Mouse (Mus musculus) kidney, adult 2 months (tissue): ENCODE data around the gene Pdk2. TPM values are rescaled to one million over a fixed set of nuclear protein-coding genes. Genes with fewer than 3 reads are reported as not detected.
A peak's percentile ranks its signal among the peaks of the same experiment; 100 is the strongest.

Experiments
- DNase-seq: peaks from one replicate; pipeline ENCODE4 v3.0.0; 2021
- H3K27ac ChIP-seq: fragments of 200-500 bp; 2 replicates; pipeline ENCODE4 v1.5.1; 2012; ENCODE audit warnings: low read depth, low read length, control low read depth, inconsistent platforms; ENCODE audit not compliant: insufficient read depth
- H3K27me3 ChIP-seq: fragments of 200-500 bp; replicated peaks from 2 replicates; pipeline ENCODE4 v1.6.1; 2012; ENCODE audit warnings: mild to moderate bottlenecking, moderate library complexity, low read length, inconsistent platforms; ENCODE audit not compliant: control insufficient read depth, insufficient read depth
- H3K36me3 ChIP-seq: fragments of 200-500 bp; 2 replicates; pipeline ENCODE4 v1.6.1; 2012; ENCODE audit warnings: mild to moderate bottlenecking, moderate library complexity, low read length, inconsistent platforms; ENCODE audit not compliant: control insufficient read depth, insufficient read depth
- H3K4me1 ChIP-seq: fragments of 200-500 bp; 2 replicates; pipeline ENCODE4 v1.6.1; 2011; ENCODE audit warnings: low read length; ENCODE audit not compliant: control insufficient read depth, insufficient read depth
- H3K4me3 ChIP-seq: fragments of 200-500 bp; 2 replicates; pipeline ENCODE4 v1.5.1; 2011; ENCODE audit warnings: mild to moderate bottlenecking, low read depth, low read length, control low read depth; ENCODE audit not compliant: insufficient read depth
- CTCF ChIP-seq: fragments of 200-500 bp; conservative IDR thresholded peaks from 2 replicates; pipeline ENCODE4 v1.5.1; 2011; ENCODE audit warnings: low read depth, mild to moderate bottlenecking, control low read depth, low read length, moderate library complexity, mixed read lengths; ENCODE audit not compliant: insufficient read depth, insufficient read length
- POLR2A ChIP-seq: fragments of 200-500 bp; IDR thresholded peaks from one replicate; pipeline ENCODE4 v1.6.1; 2011; ENCODE audit warnings: low read depth, low read length, control low read depth
- WGBS: fragments of 180-500 bp; shearing (Covaris S2); methylation state at CpG from one replicate; pipeline ENCODE4 v1.1.7; 2018; 5-methylcytosine and 5-hydroxymethylcytosine counted together
- polyA plus RNA-seq: library from polyadenylated mRNA; depleted of rRNA; stranded (reverse); fragments of >200 nt; gene quantifications from 2 replicates; pipeline ENCODE4 v1.2.3, GENCODE M21; 2012

Gene Pdk2
- polyA plus RNA-seq, 1 experiment: 469 TPM

- TF ChIP-seq CTCF (no peak), POLR2A (no peak)
- Histone ChIP-seq H3K27ac (no peak overlapping the region), H3K36me3 (no peaks in the 10 kb centered on the region), H3K4me1 (peaks cover 15% of the 10 kb centered on the region), H3K27me3 (no peaks in the 10 kb centered on the region), H3K4me3 (no peak overlapping the region)
- DNase-seq: no peak
- WGBS: 59% methylated on average over 8 of the region's 8 CpGs
Measured at GRCm38 (mm10) chr11:95070140-95071107, 29.3 kb upstream of the Pdk2 start.

DNA sequence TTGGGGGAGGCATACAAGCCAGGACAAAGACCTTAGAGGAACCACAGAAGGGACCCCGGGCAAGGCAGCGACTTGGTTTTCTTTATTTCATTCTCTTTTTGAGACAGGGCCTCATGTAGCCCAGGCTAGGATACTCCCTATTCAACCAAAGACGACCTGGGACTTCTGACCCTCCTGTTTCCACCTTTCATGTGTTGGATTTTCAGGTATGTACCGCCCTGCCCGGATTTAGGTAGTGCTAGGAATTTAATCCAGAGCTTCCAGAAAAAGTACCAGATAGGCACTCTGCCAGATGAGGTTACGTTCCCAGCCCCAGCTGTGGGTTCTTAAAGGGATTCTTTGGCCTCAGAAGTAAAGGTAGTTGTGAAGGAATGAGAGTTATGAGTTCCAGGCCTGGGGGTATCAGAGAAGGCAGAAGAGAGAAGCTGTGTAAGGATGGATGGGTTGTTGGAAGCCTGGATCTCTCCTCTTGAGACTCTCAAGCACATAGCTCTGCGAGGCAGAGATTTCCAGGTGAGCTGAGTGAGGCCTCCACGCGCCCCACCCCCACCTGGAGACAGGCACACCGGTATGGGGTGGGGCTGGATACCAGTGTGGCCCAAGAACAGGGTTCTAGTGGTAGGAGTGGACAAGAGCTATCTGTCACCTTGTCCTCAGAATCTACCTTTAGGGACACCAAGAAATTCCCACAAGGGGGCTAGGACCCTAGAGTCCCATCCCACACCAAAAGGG lies 28.2 kb upstream of the Pdk2 start:
- H3K4me3 ChIP-seq: no peak overlapping the region
- no peaks in the 10 kb centered on the region for H3K27me3 ChIP-seq
- H3K36me3 ChIP-seq: peaks cover 2% of the 10 kb centered on the region; the same call in 1 of the 2 replicates
- TF ChIP-seq POLR2A: no peak
- no peak for TF ChIP-seq CTCF
- H3K4me1 ChIP-seq: peaks cover 5% of the 10 kb centered on the region; the same call in 1 of the 2 replicates
- 85% methylated on average over 10 of the region's 10 CpGs for WGBS
- H3K27ac ChIP-seq: no peak overlapping the region
- DNase-seq: no peak

GRCm38 (mm10) chr11:95056768-95057501 lies 15.8 kb upstream of the Pdk2 start:
- WGBS: 75% methylated on average over 19 of the region's 19 CpGs
- H3K4me1 ChIP-seq: no peaks in the 10 kb centered on the region
- H3K4me3 ChIP-seq: no peak overlapping the region
- H3K27ac ChIP-seq: no peak overlapping the region
- H3K36me3 ChIP-seq: peaks cover 6% of the 10 kb centered on the region
- H3K27me3 ChIP-seq: no peaks in the 10 kb centered on the region
- TF ChIP-seq POLR2A (no peak), CTCF (no peak)
- no peak for DNase-seq

DNA sequence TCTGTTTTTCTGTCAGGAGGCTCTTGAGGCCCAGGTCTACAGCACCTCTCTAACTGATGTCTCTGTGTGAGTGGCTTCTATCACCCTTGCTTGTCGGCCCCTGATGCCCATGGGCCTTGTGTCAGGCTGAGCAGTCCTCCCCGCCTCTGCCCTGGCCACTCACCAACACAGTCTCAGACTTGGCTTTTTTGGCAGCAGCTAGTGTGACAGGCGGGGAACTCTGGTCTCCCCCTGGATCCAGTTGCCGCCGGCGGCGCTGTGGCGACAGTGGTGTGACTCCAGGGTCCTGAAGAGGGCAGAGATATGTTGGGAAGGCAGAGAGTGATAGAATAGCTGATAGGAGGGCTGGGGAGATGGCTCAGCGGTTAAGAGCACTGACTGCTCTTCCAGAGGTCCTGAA lies 11.9 kb upstream of the Pdk2 start:
- 79% methylated on average over 9 of the region's 9 CpGs for WGBS
- Histone ChIP-seq H3K27me3 (no peaks in the 10 kb centered on the region), H3K36me3 (peaks cover 3% of the 10 kb centered on the region), H3K4me3 (no peak overlapping the region), H3K27ac (no peak overlapping the region), H3K4me1 (no peaks in the 10 kb centered on the region)
- DNase-seq: no peak
- no peak for TF ChIP-seq POLR2A
- TF ChIP-seq CTCF: no peak

DNA sequence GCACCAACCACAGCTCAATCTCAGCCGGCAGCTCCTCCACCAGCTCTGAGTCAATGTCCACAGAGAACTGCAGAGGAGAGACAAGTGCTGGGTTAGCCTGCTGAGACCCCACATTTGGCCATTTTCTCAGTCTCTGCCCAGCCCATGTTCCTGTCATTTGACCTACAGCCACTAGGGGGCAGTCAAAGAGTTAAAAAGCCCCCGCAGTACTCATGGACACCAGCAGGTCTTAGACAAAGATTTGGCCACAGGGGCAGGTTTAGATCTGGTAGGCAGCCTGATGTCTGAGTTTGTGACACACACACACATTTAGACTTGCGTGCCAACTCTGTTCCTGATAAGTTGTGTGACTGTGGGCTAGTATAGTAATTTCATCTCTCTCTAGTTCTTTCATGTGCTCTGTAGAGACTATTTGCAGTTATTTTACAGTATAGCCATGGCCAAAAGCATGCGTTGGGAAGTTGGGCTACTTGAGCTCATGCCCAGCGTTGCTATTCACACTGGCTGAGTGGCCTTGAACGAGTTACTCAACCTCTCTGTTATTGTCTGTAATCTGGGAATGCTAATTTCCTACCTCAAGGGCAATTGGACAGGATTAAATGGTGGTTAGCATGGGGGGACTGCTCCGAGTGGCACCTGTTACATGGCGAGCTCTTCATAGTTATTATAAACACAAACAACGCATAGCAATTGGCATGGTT lies 6.0 kb upstream of the Pdk2 start:
- Histone ChIP-seq H3K27me3 (no peaks in the 10 kb centered on the region), H3K36me3 (no peaks in the 10 kb centered on the region), H3K4me3 (no peak overlapping the region), H3K4me1 (no peaks in the 10 kb centered on the region; the same call in 1 of the 2 replicates), H3K27ac (no peak overlapping the region)
- 61% methylated on average over 9 of the region's 9 CpGs for WGBS
- TF ChIP-seq CTCF: peak; percentile 87
- TF ChIP-seq POLR2A: no peak
- peak; percentile 69 for DNase-seq

DNA sequence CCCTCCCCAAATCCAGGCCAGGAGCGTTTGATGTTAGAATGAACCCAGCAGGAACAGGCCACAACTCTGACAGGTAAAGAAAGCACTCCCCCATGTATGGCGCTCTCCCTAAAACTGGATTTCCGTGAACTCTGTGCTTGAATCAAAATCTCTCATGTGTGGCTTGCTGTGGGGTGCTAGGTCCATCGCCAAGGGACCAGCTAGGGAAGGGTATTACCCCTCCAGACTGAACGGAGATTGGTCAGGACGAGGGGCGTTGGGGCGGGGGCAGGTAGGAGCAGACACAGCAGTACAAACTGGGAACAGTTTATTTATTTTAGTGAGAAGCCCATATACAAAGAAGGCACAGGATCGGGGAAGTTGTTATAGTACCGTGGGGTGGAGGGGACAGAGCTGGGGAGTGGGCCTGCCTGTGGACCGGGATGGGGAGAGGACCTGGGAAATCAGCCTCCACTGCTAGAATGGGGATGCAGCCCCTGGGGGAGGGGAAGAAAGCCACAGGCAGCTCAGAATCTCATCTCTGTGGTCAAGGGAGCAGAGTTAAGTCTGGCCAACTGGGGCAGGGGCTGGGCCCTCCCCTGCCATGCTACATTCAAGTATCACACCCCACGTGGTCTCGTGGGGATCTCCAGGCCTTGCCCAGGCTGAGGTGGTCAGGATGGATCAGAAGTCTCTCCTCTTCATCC lies 3.2 kb upstream of the Pdk2 start:
- no peaks in the 10 kb centered on the region for H3K36me3 ChIP-seq
- no peak overlapping the region for H3K4me3 ChIP-seq
- H3K27me3 ChIP-seq: no peaks in the 10 kb centered on the region
- WGBS: 72% methylated on average over 13 of the region's 13 CpGs
- no peak for DNase-seq
- H3K27ac ChIP-seq: no peak overlapping the region
- H3K4me1 ChIP-seq: peaks cover 9% of the 10 kb centered on the region
- TF ChIP-seq POLR2A (no peak), CTCF (no peak)
